Mouse (Mus musculus) layer of hippocampus, postnatal 25 days (tissue): Measurements from ENCODE around the gene Atp6v0c. TPM values are rescaled to one million over a fixed set of nuclear protein-coding genes. Genes with fewer than 3 reads are reported as not detected.
A peak's percentile ranks its signal among the peaks of the same experiment; 100 is the strongest.
"Not testable (repeated sequence)": the region's sequence is repeated elsewhere in the genome, so short reads cannot be mapped to it uniquely, and the experiment has no call there.

Experiments
- DNase-seq, 2 experiments: peaks; one replicate each; pipeline ENCODE4 v3.0.0; 2022; ENCODE audit warnings: mixed read lengths in 2 of 2, low spot score in 1 of 2; ENCODE audit errors: extremely low spot score in 1 of 2
- total RNA-seq, 2 experiments: library from RNA; stranded (reverse); gene quantifications; 2 replicates each; pipeline ENCODE4 v1.2.3; 2021

The Atp6v0c gene
- total RNA-seq, 2 experiments from 2014 or later: 1,231 to 1,342 TPM

- DNase-seq: no peak
Observed at GRCm38 (mm10) chr17:24162584-24163175, 6.8 kb downstream of the Atp6v0c start.

- DNase-seq: no peak
Observed at GRCm38 (mm10) chr17:24161466-24161865, 8.0 kb downstream of the Atp6v0c start.

GRCm38 (mm10) chr17:24157526-24157925 lies 12.0 kb downstream of the Atp6v0c start:
- no peak for DNase-seq

- DNase-seq: no peak
Observed at GRCm38 (mm10) chr17:24157121-24157520, 12.4 kb downstream of the Atp6v0c start.

GRCm38 (mm10) chr17:24156394-24156793 lies 13.1 kb downstream of the Atp6v0c start:
- DNase-seq: no peak

- no peak for DNase-seq
Observed at GRCm38 (mm10) chr17:24155742-24156141, 13.8 kb downstream of the Atp6v0c start.

GRCm38 (mm10) chr17:24154463-24154862 lies 15.0 kb downstream of the Atp6v0c start:
- DNase-seq: no peak

- DNase-seq: peak; percentile 66 to 78
Observed at GRCm38 (mm10) chr17:24151890-24152563, 17.5 kb downstream of the Atp6v0c start.

GRCm38 (mm10) chr17:24151382-24151781 lies 18.1 kb downstream of the Atp6v0c start:
- no peak for DNase-seq

GRCm38 (mm10) chr17:24150824-24151223 lies 18.7 kb downstream of the Atp6v0c start, which contains the start of gene Pdpk1:
Gene Pdpk1, minus strand, starts transcription at chr17:24150924.
- DNase-seq: no peak

- no peak for DNase-seq
Observed at GRCm38 (mm10) chr17:24149421-24149820, 20.1 kb downstream of the Atp6v0c start.

- DNase-seq: no peak
Observed at GRCm38 (mm10) chr17:24142897-24143296, 26.6 kb downstream of the Atp6v0c start.

GRCm38 (mm10) chr17:24141425-24141920 lies 28.0 kb downstream of the Atp6v0c start:
- DNase-seq: peak; percentile 90 to 95

GRCm38 (mm10) chr17:24140845-24141424 lies 28.6 kb downstream of the Atp6v0c start:
- DNase-seq: no peak

- no peak for DNase-seq
Observed at GRCm38 (mm10) chr17:24139968-24140367, 29.5 kb downstream of the Atp6v0c start.

GRCm38 (mm10) chr17:24139256-24139655 lies 30.2 kb downstream of the Atp6v0c start:
- DNase-seq: no peak

- no peak for DNase-seq
Observed at GRCm38 (mm10) chr17:24137226-24137880, 32.1 kb downstream of the Atp6v0c start.

GRCm38 (mm10) chr17:24134062-24134461 lies 35.4 kb downstream of the Atp6v0c start:
- no peak for DNase-seq

- not testable (repeated sequence) for DNase-seq
Observed at GRCm38 (mm10) chr17:24132919-24133318, 36.6 kb downstream of the Atp6v0c start.

GRCm38 (mm10) chr17:24131570-24131969 lies 37.9 kb downstream of the Atp6v0c start:
- DNase-seq: no peak

- DNase-seq: not testable (repeated sequence)
Observed at GRCm38 (mm10) chr17:24129246-24129645, 40.3 kb downstream of the Atp6v0c start.
